Mouse (Mus musculus) spleen, postnatal 0 days (tissue): ENCODE results near the gene Gm10775. TPM values are rescaled to one million over a fixed set of nuclear protein-coding genes. Genes with fewer than 3 reads are reported as not detected.

ENCODE experiments used
- polyA plus RNA-seq: library from polyadenylated mRNA; unstranded; fragments of >200 nt; fragmentation: Nextera tagmentation; extraction: Ambion mirVana; gene quantifications from 2 replicates; pipeline ENCODE4 v1.2.1, GENCODE M21; 2015

Gm10775 gene
- polyA plus RNA-seq, result not detected in 2 replicates

DNA sequence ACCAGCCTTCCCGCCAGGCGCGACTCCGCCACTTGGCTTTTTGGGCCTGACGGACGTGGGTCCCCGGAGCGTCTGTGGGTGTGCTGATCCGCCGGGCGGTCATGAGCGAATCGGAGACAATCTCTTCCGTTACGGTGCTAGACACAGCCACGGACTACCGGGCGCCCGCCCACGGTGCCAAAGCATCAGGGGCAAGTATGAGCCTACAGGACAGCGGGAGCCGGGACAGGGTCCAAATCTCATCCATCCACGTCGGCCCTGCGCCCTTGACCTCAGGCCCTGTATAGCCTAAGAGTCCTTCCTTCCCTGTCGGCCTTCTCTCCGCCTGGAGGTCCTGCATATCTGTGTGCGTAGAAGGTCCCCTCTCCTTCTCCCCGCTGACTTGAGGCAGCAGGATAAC, at the start of gene Gm10775:
Gene Gm10775, plus strand, starts transcription at position 301 of the 400 bp plus-strand sequence.

DNA sequence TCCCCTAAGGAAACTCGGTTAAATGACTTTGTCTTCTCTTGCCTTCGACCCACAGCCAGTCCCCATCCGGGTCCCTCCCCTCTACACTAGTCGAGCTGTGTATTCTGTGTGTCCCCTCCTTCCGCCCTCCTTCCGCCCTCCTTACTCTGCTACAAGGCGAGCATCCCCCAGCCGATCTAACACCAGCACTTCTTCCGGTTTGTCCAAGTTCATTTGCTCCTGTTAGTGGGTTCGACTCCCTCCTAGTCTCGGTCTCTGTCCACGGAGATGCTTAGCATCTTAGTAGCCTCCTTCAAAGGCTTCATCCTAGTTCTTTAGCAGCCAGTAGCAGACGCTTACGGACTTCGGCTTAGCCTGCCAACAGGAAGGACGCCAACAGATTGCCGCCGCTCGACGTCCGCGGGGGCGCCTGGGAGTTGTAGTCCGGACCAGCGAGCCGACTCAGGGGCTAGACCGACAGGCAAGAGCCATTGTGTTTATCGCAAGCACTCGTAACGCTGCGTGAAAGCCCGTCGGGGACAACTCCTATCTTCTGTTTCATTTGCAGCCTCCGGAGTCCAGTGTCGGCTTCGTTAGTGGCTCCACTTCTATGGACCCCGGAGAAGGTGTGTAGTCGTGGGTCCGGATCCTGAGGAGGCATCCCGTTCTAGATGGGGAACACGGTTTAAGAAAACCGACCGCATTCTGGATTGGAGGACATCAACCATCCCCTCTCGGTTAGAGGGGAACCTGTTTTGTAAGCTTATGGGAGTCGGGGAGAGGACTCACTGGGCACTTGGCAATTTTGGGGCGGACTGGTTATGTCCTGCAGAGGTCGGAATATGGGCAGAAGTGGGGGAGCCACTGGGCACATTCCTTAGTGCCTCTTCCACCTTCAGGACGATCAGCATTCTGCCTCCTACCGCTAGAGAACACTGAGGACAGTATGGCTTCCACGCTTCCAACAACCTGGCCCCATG, 19.3 kb downstream of the Gm10775 start, which contains the start of gene Zfp369:
Gene Zfp369, plus strand, starts transcription at position 432 of the 959 bp plus-strand sequence.

Other genes with a start within 250 kb of the Gm10775 start
- gene Spata31d1c, start 226.5 kb upstream of the Gm10775 start, polyA plus RNA-seq, result not detected in 2 replicates
- not detected in 2 replicates for gene Prss47, start 206.8 kb upstream of the Gm10775 start, polyA plus RNA-seq
- 52.5 and 57.4 TPM in 2 replicates for gene Mfsd14b, start 146.6 kb upstream of the Gm10775 start, polyA plus RNA-seq
- gene Olfr465-ps1, start 121.5 kb upstream of the Gm10775 start, polyA plus RNA-seq, result not detected in 2 replicates
- gene Olfr466, start 109.3 kb upstream of the Gm10775 start, polyA plus RNA-seq, result not detected in 2 replicates
- gene Nlrp4f, start 53.6 kb upstream of the Gm10775 start, polyA plus RNA-seq, result not detected in 2 replicates
- 7.3 and 7.5 TPM in 2 replicates for gene Zfp369, start 19.3 kb downstream of the Gm10775 start, polyA plus RNA-seq